Mouse (Mus musculus) heart, embryonic 14.5 days (tissue): ENCODE measurements at regions not wholly inside any gene's neighbourhood (a gene's known extent, or its start where the extent isn't known, plus 50 kb on each side); places are given as distances from the start of the nearest gene placed in this dataset.

Source experiments
- ATAC-seq: fragments of 200-750 bp; cut with Nextera tagmentation; 2 replicates; pipeline ENCODE4 v1.8.0; 2017; ENCODE audit warnings: low read depth, moderate TSS enrichment; ENCODE audit not compliant: insufficient number of reproducible peaks, insufficient read depth, low FRiP score
- H3K27ac ChIP-seq, 2 experiments: fragments of 200-500 bp in 1 of 2; fragments of 300-500 bp in 1 of 2; sonication (generic) in 1 of 2; replicated peaks in 1 of 2; 2 replicates each; pipeline ENCODE4 v1.5.1; 2012 to 2014; ENCODE audit warnings: low read depth in 2 of 2, low read length in 2 of 2, control low read depth in 1 of 2, mild to moderate bottlenecking in 1 of 2, mixed read lengths in 1 of 2; ENCODE audit not compliant: control insufficient read depth in 1 of 2, insufficient read depth in 1 of 2
- H3K27me3 ChIP-seq: fragments of 300-500 bp; sonication (generic); 2 replicates; pipeline ENCODE4 v1.6.1; 2014; ENCODE audit warnings: mild to moderate bottlenecking, low read length, control low read depth; ENCODE audit not compliant: control insufficient read depth, insufficient read depth
- H3K36me3 ChIP-seq: fragments of 300-500 bp; sonication (generic); 2 replicates; pipeline ENCODE4 v1.6.1; 2014; ENCODE audit warnings: mild to moderate bottlenecking, control low read depth, low read length, mixed read lengths; ENCODE audit not compliant: control insufficient read depth, insufficient read depth
- H3K4me1 ChIP-seq, 2 experiments: fragments of 200-500 bp in 1 of 2; fragments of 300-500 bp in 1 of 2; sonication (generic) in 1 of 2; 2 replicates each; pipeline ENCODE4 v1.6.1; 2012 to 2014; ENCODE audit warnings: low read length in 2 of 2, control low read depth in 1 of 2, mixed read lengths in 1 of 2; ENCODE audit not compliant: control insufficient read depth in 2 of 2, insufficient read depth in 2 of 2
- H3K4me2 ChIP-seq: fragments of 300-500 bp; sonication (generic); 2 replicates; pipeline ENCODE4 v1.6.1; 2014; ENCODE audit warnings: mild to moderate bottlenecking, low read length
- H3K4me3 ChIP-seq, 2 experiments: fragments of 200-500 bp in 1 of 2; fragments of 300-500 bp in 1 of 2; sonication (generic) in 1 of 2; 2 replicates each; pipeline ENCODE4 v1.5.1; 2012 to 2014; ENCODE audit warnings: low read length in 2 of 2, mild to moderate bottlenecking in 2 of 2, control low read depth in 1 of 2, low read depth in 1 of 2, moderate library complexity in 1 of 2; ENCODE audit not compliant: control insufficient read depth in 1 of 2, insufficient read depth in 1 of 2
- H3K9ac ChIP-seq: fragments of 300-500 bp; sonication (generic); 2 replicates; pipeline ENCODE4 v1.6.1; 2014; ENCODE audit warnings: mild to moderate bottlenecking, low read length
- H3K9me3 ChIP-seq: fragments of 300-500 bp; sonication (generic); 2 replicates; pipeline ENCODE4 v1.6.1; 2016; ENCODE audit warnings: low read length, control low read depth; ENCODE audit not compliant: control insufficient read depth
- WGBS: fragments of 180-500 bp; shearing (Covaris S2); extraction: QIAGEN DNeasy Blood & Tissue Kit; methylation state at CpG from one replicate; pipeline ENCODE4 v1.1.7; 2014; 5-methylcytosine and 5-hydroxymethylcytosine counted together

DNA sequence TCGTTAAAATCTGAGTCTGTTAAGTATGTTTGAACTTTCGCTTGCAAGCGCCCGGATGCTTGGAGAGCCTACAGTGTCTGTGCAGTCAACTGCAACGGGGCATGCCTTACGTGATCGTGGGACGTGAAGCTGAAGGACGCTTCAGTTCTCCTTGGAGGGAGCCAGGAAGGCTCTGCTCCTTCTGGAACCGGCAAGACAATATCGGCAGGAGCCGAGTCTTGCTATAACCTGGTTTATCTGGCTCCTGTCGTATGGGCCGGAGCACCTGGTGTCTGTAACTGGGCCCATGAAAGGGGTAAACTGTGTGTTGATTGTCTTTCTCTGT, 95.5 kb upstream of the Fbxo11 start:
- H3K4me2 ChIP-seq: peak overlapping the region; percentile 21; the same call in 1 of the 2 replicates
- WGBS: 74% methylated on average over 14 of the region's 14 CpGs
- H3K36me3 ChIP-seq: no peaks in the 10 kb centered on the region

DNA sequence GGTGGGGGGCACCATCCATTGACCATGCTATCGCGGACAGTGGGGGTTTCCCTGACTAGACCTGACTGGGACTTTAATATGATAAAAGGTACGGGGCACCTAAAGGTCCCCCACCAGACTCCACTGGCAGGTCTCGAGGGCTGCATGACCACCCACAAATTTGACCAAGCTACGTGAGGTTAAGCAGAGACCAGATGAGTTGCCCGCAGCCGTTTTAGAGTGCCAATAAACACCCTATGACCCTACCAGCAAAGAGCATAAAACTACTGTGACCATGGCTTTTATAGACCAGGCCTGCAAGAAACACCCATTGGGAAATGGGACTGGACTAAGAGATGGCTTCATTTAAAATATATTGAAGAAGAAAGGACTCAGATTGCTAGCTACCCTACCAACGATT, 96.7 kb upstream of the Fbxo11 start:
- Histone ChIP-seq H3K9me3 (no peaks in the 10 kb centered on the region), H3K4me3 (no peak overlapping the region), H3K9ac (no peak overlapping the region), H3K36me3 (no peaks in the 10 kb centered on the region), H3K4me2 (no peak overlapping the region), H3K27me3 (no peaks in the 10 kb centered on the region), H3K27ac (no peak overlapping the region), H3K4me1 (no peaks in the 10 kb centered on the region)
- no peak for ATAC-seq
- WGBS: 92% methylated on average over 8 of the region's 8 CpGs

More for the DNA sequence above, 95.5 kb upstream of the Fbxo11 start:
- no peak for ATAC-seq
- H3K9me3 ChIP-seq: no peaks in the 10 kb centered on the region
- no peak overlapping the region for H3K9ac ChIP-seq
- H3K4me1 ChIP-seq: no peaks in the 10 kb centered on the region
- H3K27ac ChIP-seq: no peak overlapping the region
- no peak overlapping the region for H3K4me3 ChIP-seq
- H3K27me3 ChIP-seq: no peaks in the 10 kb centered on the region

DNA sequence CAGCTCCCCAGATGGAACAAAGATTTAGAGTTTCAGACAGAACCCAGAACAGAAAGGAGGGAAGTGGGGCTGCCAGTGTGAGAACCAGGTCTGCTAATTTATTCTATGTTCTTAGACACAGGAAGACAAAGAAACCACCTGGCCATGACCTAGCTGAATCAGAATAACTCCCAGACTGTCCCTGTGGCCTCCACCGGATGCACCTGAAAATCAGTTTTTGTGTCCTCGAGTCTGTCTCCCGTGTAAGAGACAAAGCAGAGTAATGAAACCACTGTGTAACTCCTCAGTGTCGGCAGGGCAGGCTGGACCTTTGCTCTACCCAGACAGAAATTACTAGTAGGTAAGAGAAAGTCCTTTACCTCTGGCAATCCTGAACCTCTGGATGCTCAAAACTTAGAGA, 99.7 kb upstream of the Fbxo11 start:
- ATAC-seq: no peak
- Histone ChIP-seq H3K27me3 (no peaks in the 10 kb centered on the region), H3K4me1 (no peaks in the 10 kb centered on the region), H3K9me3 (no peaks in the 10 kb centered on the region), H3K27ac (no peak overlapping the region), H3K36me3 (no peaks in the 10 kb centered on the region), H3K4me3 (no peak overlapping the region), H3K9ac (no peak overlapping the region), H3K4me2 (no peak overlapping the region)
- WGBS: 80% methylated on average over 4 of the region's 4 CpGs

DNA sequence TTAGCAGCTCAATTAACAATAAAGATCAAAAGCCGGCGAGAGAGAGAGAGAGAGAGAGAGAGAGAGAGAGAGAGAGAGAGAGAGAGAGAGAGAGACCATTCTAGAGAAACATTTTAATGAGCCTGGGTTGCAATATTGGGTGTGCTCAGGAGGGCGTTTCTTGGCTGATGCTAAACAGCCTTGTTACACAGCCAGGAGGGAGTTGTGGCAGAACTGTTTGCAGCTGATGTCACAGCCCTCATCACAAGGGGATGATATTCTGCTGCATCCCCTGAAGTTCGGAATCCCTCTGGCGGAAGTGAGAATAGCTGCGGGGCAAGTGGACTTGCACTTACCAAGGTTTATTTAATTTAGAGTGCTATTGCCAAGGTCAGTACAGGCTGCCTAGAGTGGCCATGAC, 100.7 kb upstream of the Fbxo11 start:
- 86% methylated on average over 6 of the region's 6 CpGs for WGBS
- Histone ChIP-seq H3K4me3 (no peak overlapping the region), H3K36me3 (no peaks in the 10 kb centered on the region), H3K27me3 (no peaks in the 10 kb centered on the region), H3K4me1 (no peaks in the 10 kb centered on the region), H3K27ac (no peak overlapping the region), H3K9ac (no peak overlapping the region), H3K9me3 (no peaks in the 10 kb centered on the region), H3K4me2 (no peak overlapping the region)
- no peak for ATAC-seq

DNA sequence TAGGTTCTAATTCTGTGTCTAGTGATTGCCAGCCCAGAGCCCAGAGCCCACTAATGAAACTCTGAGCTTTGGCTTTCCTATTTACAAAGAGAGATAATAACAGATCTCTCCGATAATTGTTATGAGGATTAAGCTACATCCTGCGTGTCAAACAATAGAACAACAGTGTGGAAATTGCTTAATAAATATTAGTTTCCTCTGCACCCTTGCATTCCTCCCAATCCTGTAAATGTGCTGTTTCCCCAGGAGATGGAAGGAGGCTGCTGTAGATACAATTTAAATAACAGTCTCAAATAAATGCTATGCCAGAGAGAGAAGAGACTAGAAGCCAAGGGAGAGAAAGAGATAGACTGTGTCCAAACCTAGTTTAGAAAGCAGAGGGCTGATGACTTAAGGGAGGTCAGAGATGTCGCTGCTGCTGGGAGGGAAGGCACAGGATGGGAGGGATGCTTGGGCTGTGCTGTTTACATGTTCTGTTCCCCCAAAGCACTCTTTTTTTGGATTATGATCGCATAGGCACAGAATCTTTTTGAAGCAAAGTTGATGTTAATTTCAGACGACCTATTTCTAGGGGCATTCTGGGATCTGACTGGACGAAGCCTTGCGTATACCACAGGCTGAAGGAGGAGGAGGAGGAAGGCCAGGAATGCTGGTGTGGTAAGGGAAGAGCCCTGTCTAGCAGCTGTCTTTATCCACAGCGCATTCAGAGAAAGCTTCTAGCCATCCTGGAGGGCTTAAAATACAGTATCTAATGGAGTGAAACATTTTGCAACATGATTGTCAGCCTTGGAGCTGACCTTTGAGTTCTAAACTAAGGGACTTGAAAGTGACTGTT, 103.4 kb upstream of the Fbxo11 start:
- no peaks in the 10 kb centered on the region for H3K9me3 ChIP-seq
- no peak for ATAC-seq
- no peak overlapping the region for H3K27ac ChIP-seq
- no peak overlapping the region for H3K9ac ChIP-seq
- no peaks in the 10 kb centered on the region for H3K4me1 ChIP-seq
- no peaks in the 10 kb centered on the region for H3K36me3 ChIP-seq
- H3K27me3 ChIP-seq: no peaks in the 10 kb centered on the region
- 66% methylated on average over 8 of the region's 8 CpGs for WGBS
- H3K4me2 ChIP-seq: no peak overlapping the region
- no peak overlapping the region for H3K4me3 ChIP-seq

DNA sequence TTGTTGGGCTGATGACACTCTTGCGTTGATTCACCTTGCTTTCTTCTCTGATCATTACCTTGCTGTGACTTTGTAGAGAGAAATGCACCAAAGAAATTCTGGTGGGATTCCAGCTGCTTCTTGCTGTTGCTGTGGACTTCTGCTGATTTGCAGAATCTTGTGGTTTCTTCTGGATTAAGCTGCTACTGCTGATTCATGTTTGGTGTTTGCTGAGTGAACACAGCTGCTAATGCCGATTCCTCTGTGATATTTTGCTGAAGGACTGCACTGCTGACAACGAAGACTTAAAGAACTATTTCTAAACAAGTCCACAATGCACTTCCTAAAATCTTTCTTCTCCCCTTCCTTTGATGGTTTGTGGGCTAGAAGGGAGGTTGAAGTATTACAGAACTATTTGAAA, 106.5 kb upstream of the Fbxo11 start:
- no peak overlapping the region for H3K27ac ChIP-seq
- ATAC-seq: no peak
- H3K9ac ChIP-seq: no peak overlapping the region
- H3K9me3 ChIP-seq: no peaks in the 10 kb centered on the region
- no peaks in the 10 kb centered on the region for H3K36me3 ChIP-seq
- WGBS: 77% methylated on average over 3 of the region's 3 CpGs
- H3K4me1 ChIP-seq: no peaks in the 10 kb centered on the region
- H3K4me3 ChIP-seq: no peak overlapping the region
- H3K4me2 ChIP-seq: no peak overlapping the region
- no peaks in the 10 kb centered on the region for H3K27me3 ChIP-seq

DNA sequence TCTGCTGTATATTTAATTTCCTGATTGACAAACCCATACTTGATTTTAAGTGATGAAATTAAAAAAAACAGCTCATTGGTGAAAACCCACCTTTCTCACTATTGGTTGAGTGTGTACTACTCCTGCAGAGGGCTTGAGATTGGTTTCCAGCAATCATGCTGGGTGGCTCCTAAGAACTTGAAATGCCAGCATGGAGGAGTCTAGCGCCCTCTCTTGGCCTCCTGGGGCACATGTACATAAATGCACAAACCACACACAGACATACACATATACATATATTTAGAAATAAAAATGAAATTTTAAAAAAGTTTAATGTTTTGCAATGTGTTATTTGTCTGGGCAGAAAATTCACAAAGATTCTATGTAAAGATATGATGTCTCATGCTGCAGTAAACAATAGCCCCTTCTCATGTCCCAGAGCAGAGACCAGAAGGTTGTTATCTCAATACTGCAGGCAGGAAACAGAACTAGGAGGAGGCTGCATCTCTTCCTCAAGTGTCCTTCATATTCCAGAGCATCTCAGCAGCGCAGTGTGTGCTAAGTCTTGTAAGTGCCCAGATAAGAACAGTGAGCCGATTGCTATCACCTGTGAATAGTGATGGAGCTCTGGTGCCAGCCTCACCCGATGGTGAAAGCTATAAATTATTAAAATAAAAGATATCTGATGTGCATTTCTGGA, 108.4 kb upstream of the Fbxo11 start:
- WGBS: 57% methylated on average over 4 of the region's 4 CpGs
- Histone ChIP-seq H3K4me3 (no peak overlapping the region), H3K4me2 (no peak overlapping the region), H3K27ac (no peak overlapping the region), H3K4me1 (no peaks in the 10 kb centered on the region), H3K27me3 (no peaks in the 10 kb centered on the region), H3K9me3 (no peaks in the 10 kb centered on the region), H3K9ac (no peak overlapping the region), H3K36me3 (no peaks in the 10 kb centered on the region)
- no peak for ATAC-seq
